Mouse (Mus musculus) CH12.LX (cell line): Measurements from ENCODE around the gene A830031A19Rik. TPM values are rescaled to one million over a fixed set of nuclear protein-coding genes. Genes with fewer than 3 reads are reported as not detected.

Source experiments
- DNase-seq: peaks from one replicate; pipeline ENCODE4 v3.0.0-alpha.2; 2013; ENCODE audit errors: extremely low read depth
- H3K27ac ChIP-seq: 2 replicates; pipeline ENCODE4 v1.5.1; 2012; ENCODE audit warnings: low read depth, mild to moderate bottlenecking, control low read depth, moderate library complexity; ENCODE audit not compliant: insufficient read depth
- H3K27me3 ChIP-seq: replicated peaks from 2 replicates; pipeline ENCODE3; 2012; ENCODE audit warnings: inconsistent platforms
- H3K36me3 ChIP-seq, 2 experiments: replicated peaks in 1 of 2; 2 replicates each; pipeline versions ENCODE3 to v1.6.1; 2012; ENCODE audit warnings: inconsistent platforms in 1 of 2, low read length in 1 of 2, mild to moderate bottlenecking in 1 of 2, mixed read lengths in 1 of 2, moderate library complexity in 1 of 2; ENCODE audit not compliant: control insufficient read depth in 1 of 2, insufficient read depth in 1 of 2
- H3K4me1 ChIP-seq, 2 experiments: 2 replicates each; pipeline ENCODE4 v1.6.1; 2012; ENCODE audit warnings: inconsistent platforms in 1 of 2, moderate library complexity in 1 of 2; ENCODE audit not compliant: insufficient read depth in 2 of 2, control insufficient read depth in 1 of 2
- H3K4me2 ChIP-seq: 2 replicates; pipeline ENCODE4 v1.6.1; 2012; ENCODE audit warnings: low read depth, mild to moderate bottlenecking, control low read depth; ENCODE audit not compliant: poor library complexity, insufficient read depth, severe bottlenecking
- H3K4me3 ChIP-seq, 3 experiments: fragments of 150-350 bp in 1 of 3; sonication (generic) in 1 of 3; replicated peaks in 1 of 3; 2 replicates each; pipeline versions ENCODE3 to v1.5.1; 2011 to 2012; ENCODE audit warnings: low read depth in 2 of 3, low read length in 2 of 3, mild to moderate bottlenecking in 2 of 3, moderate library complexity in 2 of 3, control low read depth in 1 of 3, improper control_type of control experiment in 1 of 3, inconsistent platforms in 1 of 3, mixed read lengths in 1 of 3; ENCODE audit not compliant: poor library complexity in 1 of 3
- H3K79me2 ChIP-seq: replicated peaks from 2 replicates; pipeline ENCODE4 v1.6.1; 2012; ENCODE audit warnings: mild to moderate bottlenecking, moderate library complexity; ENCODE audit not compliant: control insufficient read depth, poor library complexity, insufficient read depth, severe bottlenecking; ENCODE audit errors: extremely low read depth
- H3K9ac ChIP-seq: 2 replicates; pipeline ENCODE4 v1.6.1; 2012; ENCODE audit warnings: low read depth, mild to moderate bottlenecking, control low read depth, moderate library complexity; ENCODE audit not compliant: insufficient read depth
- H3K9me3 ChIP-seq: replicated peaks from 2 replicates; pipeline ENCODE3; 2012; ENCODE audit warnings: low read length, inconsistent platforms, mixed read lengths
- CHD2 ChIP-seq: IDR thresholded peaks from 2 replicates; pipeline ENCODE4 v1.6.1; 2011; ENCODE audit warnings: low read length, improper control_type of control experiment
- E2F4 ChIP-seq: IDR thresholded peaks from 2 replicates; pipeline ENCODE4 v1.6.1; 2011; ENCODE audit warnings: low read depth, low read length, improper control_type of control experiment; ENCODE audit not compliant: insufficient replicate concordance
- EP300 ChIP-seq: IDR thresholded peaks from 2 replicates; pipeline ENCODE4 v1.6.1; 2011; ENCODE audit warnings: low read length, improper control_type of control experiment
- ETS1 ChIP-seq: conservative IDR thresholded peaks from 2 replicates; pipeline ENCODE4 v1.6.1; 2012; ENCODE audit warnings: low read depth, mild to moderate bottlenecking, inconsistent platforms, low read length, improper control_type of control experiment, moderate library complexity
- HCFC1 ChIP-seq: IDR thresholded peaks from 2 replicates; pipeline ENCODE4 v1.6.1; 2012; ENCODE audit warnings: low read depth, mild to moderate bottlenecking, inconsistent platforms, low read length, improper control_type of control experiment
- JUN ChIP-seq: IDR thresholded peaks from 2 replicates; pipeline ENCODE4 v1.6.1; 2011; ENCODE audit warnings: low read depth, mild to moderate bottlenecking, low read length, improper control_type of control experiment, moderate library complexity; ENCODE audit not compliant: insufficient read depth
- JUND ChIP-seq: conservative IDR thresholded peaks from 2 replicates; pipeline ENCODE4 v1.6.1; 2011; ENCODE audit warnings: low read depth, low read length, improper control_type of control experiment
- MAX ChIP-seq: IDR thresholded peaks from 2 replicates; pipeline ENCODE4 v1.6.1; 2011; ENCODE audit warnings: low read length, improper control_type of control experiment
- MEF2A ChIP-seq: IDR thresholded peaks from 2 replicates; pipeline ENCODE4 v1.6.1; 2014; ENCODE audit warnings: low read depth, mild to moderate bottlenecking, inconsistent platforms, low read length, improper control_type of control experiment, borderline replicate concordance
- MXI1 ChIP-seq: IDR thresholded peaks from 2 replicates; pipeline ENCODE4 v1.6.1; 2011; ENCODE audit warnings: mild to moderate bottlenecking, low read depth, low read length, improper control_type of control experiment
- MYC ChIP-seq: IDR thresholded peaks from 2 replicates; pipeline ENCODE4 v1.6.1; 2011; ENCODE audit warnings: low read depth, mild to moderate bottlenecking, improper control_type of control experiment, low read length
- NELFE ChIP-seq: IDR thresholded peaks from 2 replicates; pipeline ENCODE4 v1.6.1; 2011; ENCODE audit warnings: low read depth, low read length, improper control_type of control experiment
- NRF1 ChIP-seq: IDR thresholded peaks from 2 replicates; pipeline ENCODE4 v1.6.1; 2014; ENCODE audit warnings: low read depth, mild to moderate bottlenecking, inconsistent platforms, low read length, improper control_type of control experiment, moderate library complexity
- POLR2A ChIP-seq: IDR thresholded peaks from 2 replicates; pipeline ENCODE4 v1.6.1; 2011; ENCODE audit warnings: low read depth, mild to moderate bottlenecking, improper control_type of control experiment, low read length
- POLR2AphosphoS2 ChIP-seq: IDR thresholded peaks from 2 replicates; pipeline ENCODE4 v1.6.1; 2011; ENCODE audit warnings: low read depth, low read length, improper control_type of control experiment
- RCOR1 ChIP-seq: conservative IDR thresholded peaks from 2 replicates; pipeline ENCODE4 v1.6.1; 2012; ENCODE audit warnings: low read depth, mild to moderate bottlenecking, inconsistent platforms, low read length, improper control_type of control experiment
- SMC3 ChIP-seq: IDR thresholded peaks from 2 replicates; pipeline ENCODE4 v1.6.1; 2011; ENCODE audit warnings: low read depth, low read length, improper control_type of control experiment
- TBP ChIP-seq: conservative IDR thresholded peaks from 2 replicates; pipeline ENCODE4 v1.6.1; 2011; ENCODE audit warnings: low read depth, low read length, improper control_type of control experiment
- TCF12 ChIP-seq: IDR thresholded peaks from 2 replicates; pipeline ENCODE4 v1.6.1; 2014; ENCODE audit warnings: low read depth, mild to moderate bottlenecking, inconsistent platforms, low read length, improper control_type of control experiment
- USF2 ChIP-seq: conservative IDR thresholded peaks from 2 replicates; pipeline ENCODE4 v1.6.1; 2011; ENCODE audit warnings: low read depth, low read length, improper control_type of control experiment
- ZKSCAN1 ChIP-seq: IDR thresholded peaks from 2 replicates; pipeline ENCODE4 v1.6.1; 2012; ENCODE audit warnings: low read depth, inconsistent platforms, low read length, improper control_type of control experiment, borderline replicate concordance
- dilution Hi-C: fragments of 300-500 bp; cut with MboI; formaldehyde crosslinking; loops from 2 replicates; pipeline ENCODE4 v1.14.3; 2020; ENCODE audit warnings: low sequenced_read_pairs; ENCODE audit not compliant: extremely low pct_unique_long_range_greater_than_20kb, extremely low pct_ligation_motif_present
- in situ Hi-C: fragments of 300-500 bp; cut with MboI; formaldehyde crosslinking; loops from 3 replicates; pipeline ENCODE4 v1.14.3; 2019; ENCODE audit warnings: low sequenced_read_pairs, low pct_ligation_motif_present, low pct_unique_long_range_greater_than_20kb, mixed read lengths
- polyA plus RNA-seq: library from polyadenylated mRNA; unstranded; fragments of >175 nt; gene quantifications from 2 replicates; pipeline ENCODE4 v1.2.1, GENCODE M21; 2012; ENCODE audit warnings: low read depth; ENCODE audit not compliant: insufficient read length
- total RNA-seq, 2 experiments: library from RNA; depleted of rRNA; stranded (reverse); fragments of 300-350 nt in 1 of 2; fragments of >200 nt in 1 of 2; gene quantifications; 2 replicates each; pipeline ENCODE4 v1.2.3; 2012 to 2014

The A830031A19Rik gene
- total and polyA plus RNA-seq, 3 experiments, result not detected

- Histone ChIP-seq H3K27ac (no peak overlapping the region), H3K4me1 (peaks cover 0 to 96% of the 10 kb centered on the region in 2 experiments; a peak in 2 of 4 replicates)
- dilution Hi-C loops, result no loop called here
- no peak for TF ChIP-seq USF2
- TF ChIP-seq SMC3, result no peak; the same call in 1 of the 2 replicates
- TF ChIP-seq MEF2A, result peak; percentile 56; the same call in 1 of the 2 replicates
- 0 out of 2 replicates have a peak, but pooled peaks have one; percentile 10 for TF ChIP-seq JUN
- no peak for TF ChIP-seq TCF12
- TF ChIP-seq EP300, result peak; percentile 72
- peak; percentile 48; the same call in 1 of the 2 replicates for TF ChIP-seq CHD2
- no peak for TF ChIP-seq POLR2AphosphoS2
- peak; percentile 44 for TF ChIP-seq ETS1
- TF ChIP-seq, all 38 proteins: peak for 5
- H3K79me2 ChIP-seq, result no peaks in the 10 kb centered on the region; the same call in 1 of the 2 replicates
- no peak overlapping the region for H3K4me3 ChIP-seq
- in situ Hi-C loops, result no loop called here
- no peak overlapping the region for H3K4me2 ChIP-seq
- H3K36me3 ChIP-seq, result peaks cover 0 to 86% of the 10 kb centered on the region in 2 experiments
- peak; percentile 46 for DNase-seq
- no peak overlapping the region for H3K9ac ChIP-seq
- H3K27me3 ChIP-seq, result no peaks in the 10 kb centered on the region
- H3K9me3 ChIP-seq, result no peaks in the 10 kb centered on the region
Measured at GRCm38 (mm10) chr11:24098662-24099061, 23.8 kb upstream of the A830031A19Rik start.

- no peak overlapping the region for H3K9ac ChIP-seq
- H3K27ac ChIP-seq, result no peak overlapping the region
- dilution Hi-C loops, result no loop called here
Measured at GRCm38 (mm10) chr11:24098069-24098468, 23.2 kb upstream of the A830031A19Rik start.

More at GRCm38 (mm10) chr11:24098069-24098468, 23.2 kb upstream of the A830031A19Rik start:
- TF ChIP-seq JUND, result no peak
- TF ChIP-seq TBP, result no peak
- TF ChIP-seq POLR2A, result no peak
- TF ChIP-seq HCFC1, result no peak
- TF ChIP-seq MAX, result no peak
- TF ChIP-seq MXI1, result no peak
- no peak for TF ChIP-seq E2F4
- TF ChIP-seq SMC3, result no peak
- TF ChIP-seq MYC, result no peak
- TF ChIP-seq NELFE, result no peak
- no peak for TF ChIP-seq NRF1
- TF ChIP-seq ZKSCAN1, result no peak
- no peak for TF ChIP-seq ETS1
- no peak for TF ChIP-seq EP300
- TF ChIP-seq RCOR1, result no peak
- no peak for TF ChIP-seq POLR2AphosphoS2
- Histone ChIP-seq H3K4me3 (no peak overlapping the region), H3K4me1 (peaks cover 0 to 96% of the 10 kb centered on the region in 2 experiments; a peak in 2 of 4 replicates), H3K4me2 (no peak overlapping the region), H3K36me3 (peaks cover 0 to 84% of the 10 kb centered on the region in 2 experiments), H3K9me3 (no peaks in the 10 kb centered on the region), H3K27me3 (no peaks in the 10 kb centered on the region), H3K79me2 (no peaks in the 10 kb centered on the region; the same call in 1 of the 2 replicates)
- no peak for DNase-seq
- in situ Hi-C loops, result no loop called here
